ENCODE assay signal across 15 mouse cellular contexts in the genomic region with DNA sequence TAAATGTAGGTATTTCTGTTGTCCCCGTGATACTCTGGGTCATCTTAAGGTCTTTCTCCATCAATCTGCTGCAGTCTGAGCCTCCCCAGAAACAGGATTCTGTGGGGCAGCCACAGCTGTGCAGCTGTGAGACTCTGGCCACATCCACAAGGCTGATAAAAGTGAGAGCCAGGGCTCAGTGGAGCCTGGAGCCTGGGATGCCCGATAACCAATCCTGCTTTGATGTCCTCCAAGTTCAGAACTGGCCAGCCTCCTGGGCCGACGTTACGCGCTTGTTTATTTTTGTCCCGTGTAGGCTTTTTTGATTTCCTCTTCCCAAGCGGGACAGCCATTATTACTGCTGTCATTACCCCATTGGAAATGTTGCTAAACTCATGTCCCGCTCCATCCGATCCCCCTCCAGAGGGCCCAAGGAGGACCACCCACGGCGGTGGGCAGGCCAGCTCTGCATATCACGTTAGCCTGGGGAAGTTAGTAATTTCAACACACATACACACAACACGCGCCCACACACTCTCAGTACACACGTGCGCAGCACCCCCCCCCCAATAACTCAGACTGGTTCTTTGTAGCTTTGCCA.
DNase-seq lines count a peak whose midpoint lies in the region; ATAC-seq and TF ChIP-seq lines count a peak whose summit lies in the region.
"Had no signal": no experiment of that assay in that cellular context is flagged by ENCODE, and none has a peak within 500 bp of the region (broad histone marks: within the 10 kb centered on the region; RNA-seq: fewer than 3 reads in every experiment).

No protein-coding gene starts in this region.

- 26% methylated on average over 17 of the region's 17 CpGs for WGBS in kidney, embryonic 16.5 days
- 31% methylated on average over 17 of the region's 17 CpGs for WGBS in kidney, adult 2 months
- WGBS in embryonic facial prominence, embryonic 10.5 days, result 57% methylated on average over 17 of the region's 17 CpGs

- no peak overlapping the region for H3K9ac ChIP-seq in kidney, embryonic 16.5 days (replicated peaks; ENCODE audit: low read length)
- H3K9ac ChIP-seq: heart, embryonic 15.5 days; hindbrain, embryonic 12.5 days; limb, embryonic 15.5 days; midbrain, embryonic 13.5 days had no signal

- TF ChIP-seq POLR2A in kidney, adult 2 months (IDR thresholded peaks at IDR 0.05; ENCODE audit: low read depth, low read length), result no peak

- no peak for TF ChIP-seq CTCF in kidney, adult 2 months (conservative IDR thresholded peaks at IDR 0.05; ENCODE audit: insufficient read depth, insufficient read length, low read depth, low read length)

- H3K4me1 ChIP-seq in kidney, embryonic 16.5 days (ENCODE audit: insufficient read depth, low read length), result peaks cover 29% of the 10 kb centered on the region
- no peaks in the 10 kb centered on the region for H3K4me1 ChIP-seq in kidney, adult 2 months (ENCODE audit: control insufficient read depth, insufficient read depth, low read length)
- peaks cover 66% of the 10 kb centered on the region for H3K4me1 ChIP-seq in embryonic facial prominence, embryonic 10.5 days

- no peaks in the 10 kb centered on the region for H3K36me3 ChIP-seq in kidney, embryonic 16.5 days (ENCODE audit: insufficient read depth, low read length)
- H3K36me3 ChIP-seq in kidney, adult 2 months (ENCODE audit: control insufficient read depth, insufficient read depth, low read length), result no peaks in the 10 kb centered on the region
- no peaks in the 10 kb centered on the region for H3K36me3 ChIP-seq in embryonic facial prominence, embryonic 10.5 days (replicated peaks)
- H3K36me3 ChIP-seq: heart, embryonic 15.5 days; hindbrain, embryonic 12.5 days; limb, embryonic 15.5 days; midbrain, embryonic 13.5 days had no signal

- no peak overlapping the region for H3K27ac ChIP-seq in kidney, embryonic 16.5 days (ENCODE audit: low read length)
- no peak overlapping the region for H3K27ac ChIP-seq in kidney, adult 2 months (ENCODE audit: insufficient read depth, low read depth, low read length)
- peak overlapping the region; percentile 57 for H3K27ac ChIP-seq in embryonic facial prominence, embryonic 10.5 days (replicated peaks)
- H3K27ac ChIP-seq: heart, embryonic 15.5 days; hindbrain, embryonic 12.5 days; limb, embryonic 15.5 days; midbrain, embryonic 13.5 days had no signal

- peaks cover 62% of the 10 kb centered on the region for H3K27me3 ChIP-seq in kidney, embryonic 16.5 days (ENCODE audit: insufficient read depth, low read length)
- no peaks in the 10 kb centered on the region for H3K27me3 ChIP-seq in kidney, adult 2 months (replicated peaks; ENCODE audit: control insufficient read depth, insufficient read depth, low read length)
- H3K27me3 ChIP-seq in embryonic facial prominence, embryonic 10.5 days (replicated peaks; ENCODE audit: low read depth, poor library complexity, severe bottlenecking), result peaks cover 97% of the 10 kb centered on the region

- ATAC-seq in kidney, embryonic 16.5 days (ENCODE audit: low FRiP score, low TSS enrichment), result peak; percentile 26; the same call in 1 of the 2 replicates
- ATAC-seq: forebrain, embryonic 16.5 days; inflammation-experienced regulatory T-cells, adult 6 months; midbrain, embryonic 13.5 days had no signal

- peaks cover 10% of the 10 kb centered on the region; the same call in 1 of the 2 replicates for H3K9me3 ChIP-seq in kidney, embryonic 16.5 days (ENCODE audit: low read length)
- peaks cover 4% of the 10 kb centered on the region; the same call in 1 of the 2 replicates for H3K9me3 ChIP-seq in embryonic facial prominence, embryonic 10.5 days
- H3K9me3 ChIP-seq: heart, embryonic 15.5 days; hindbrain, embryonic 12.5 days; limb, embryonic 15.5 days; midbrain, embryonic 13.5 days had no signal

- DNase-seq in kidney, adult 2 months, result no peak
- peak; percentile 14 for DNase-seq in NIH3T3 (ENCODE audit: low read depth)
- DNase-seq in embryonic facial prominence, embryonic 10.5 days (ENCODE audit: low spot score), result peak; percentile 70
- peak; percentile 54 to 78 for DNase-seq in lung, postnatal 4 days
- no peak for DNase-seq in right cerebral cortex, adult 2 months (ENCODE audit: low spot score in 2 of 2)
- DNase-seq in right cerebral cortex, postnatal 4 days, result no peak
- DNase-seq: cerebellum, postnatal 10 days; kidney, postnatal 36 days had no signal

- 0 out of 2 replicates have a peak overlapping the region, but pooled peaks have one; percentile 7 for H3K4me2 ChIP-seq in kidney, embryonic 16.5 days (replicated peaks; ENCODE audit: low read depth, low read length)
- H3K4me2 ChIP-seq: heart, embryonic 15.5 days; hindbrain, embryonic 12.5 days; limb, embryonic 15.5 days; midbrain, embryonic 13.5 days had no signal

- H3K4me3 ChIP-seq in kidney, embryonic 16.5 days (ENCODE audit: low read length), result no peak overlapping the region
- no peak overlapping the region for H3K4me3 ChIP-seq in kidney, adult 2 months (ENCODE audit: insufficient read depth, low read depth, low read length)
- no peak overlapping the region for H3K4me3 ChIP-seq in embryonic facial prominence, embryonic 10.5 days
- H3K4me3 ChIP-seq: heart, embryonic 15.5 days; hindbrain, embryonic 12.5 days; limb, embryonic 15.5 days; midbrain, embryonic 13.5 days had no signal

Comparison
In these comparisons a context has a peak if more than half of its experiments do, and no peak if none do; other contexts are left out.
1. DNase-seq: peak in NIH3T3 (single experiment), embryonic facial prominence, embryonic 10.5 days (single experiment) and lung, postnatal 4 days (2 of 2); none in kidney, adult 2 months (single experiment), right cerebral cortex, adult 2 months (0 of 2) and right cerebral cortex, postnatal 4 days (single experiment).